Mouse (Mus musculus) c-Kit-positive CD71-positive TER-119-positive erythroid progenitor cells, embryonic 14.5 days (primary cell): ENCODE data around the gene Lyst.
"Not testable (repeated sequence)": the region's sequence is repeated elsewhere in the genome, so short reads cannot be mapped to it uniquely, and the experiment has no call there.

Experiments
- DNase-seq: peaks from one replicate; pipeline ENCODE4 v3.0.0-alpha.2; 2013; ENCODE audit warnings: low spot score

Gene Lyst

GRCm38 (mm10) chr13:13590048-13591011, at the start of gene Lyst:
Lyst (plus strand) TSS chr13:13590397.
- peak; percentile 94 for DNase-seq

DNA sequence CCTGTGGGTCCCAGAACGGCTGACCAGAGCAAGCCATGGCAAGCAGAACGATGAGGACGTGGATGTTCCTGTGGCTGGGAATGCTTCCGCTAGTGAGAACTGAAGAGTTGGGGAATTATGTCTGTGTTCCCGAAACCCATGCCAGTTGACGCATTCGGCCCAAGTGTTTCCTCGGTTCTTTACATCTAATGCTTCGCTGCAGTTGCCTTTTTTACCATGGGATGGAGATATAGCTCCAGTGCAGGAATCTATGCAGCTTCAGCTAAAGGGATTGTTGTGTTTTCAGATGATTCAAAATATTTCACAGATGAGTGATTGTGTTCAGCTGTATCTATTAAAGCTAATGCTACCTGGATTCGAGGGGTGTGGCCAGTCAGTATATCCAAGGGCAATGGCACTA, 47.1 kb upstream of the Lyst start:
- DNase-seq: not testable (repeated sequence)

GRCm38 (mm10) chr13:13546792-13547191, 43.4 kb upstream of the Lyst start:
- DNase-seq: no peak

- no peak for DNase-seq
Observed at GRCm38 (mm10) chr13:13547889-13548288, 42.3 kb upstream of the Lyst start.

GRCm38 (mm10) chr13:13548431-13549190, 41.6 kb upstream of the Lyst start:
- DNase-seq: no peak

- no peak for DNase-seq
Observed at GRCm38 (mm10) chr13:13549687-13550660, 40.2 kb upstream of the Lyst start.

GRCm38 (mm10) chr13:13552020-13552419, 38.2 kb upstream of the Lyst start:
- no peak for DNase-seq

GRCm38 (mm10) chr13:13553660-13554059, 36.5 kb upstream of the Lyst start:
- DNase-seq: no peak

GRCm38 (mm10) chr13:13555196-13555595, 35.0 kb upstream of the Lyst start:
- no peak for DNase-seq

GRCm38 (mm10) chr13:13557001-13557743, 33.0 kb upstream of the Lyst start:
- no peak for DNase-seq

DNA sequence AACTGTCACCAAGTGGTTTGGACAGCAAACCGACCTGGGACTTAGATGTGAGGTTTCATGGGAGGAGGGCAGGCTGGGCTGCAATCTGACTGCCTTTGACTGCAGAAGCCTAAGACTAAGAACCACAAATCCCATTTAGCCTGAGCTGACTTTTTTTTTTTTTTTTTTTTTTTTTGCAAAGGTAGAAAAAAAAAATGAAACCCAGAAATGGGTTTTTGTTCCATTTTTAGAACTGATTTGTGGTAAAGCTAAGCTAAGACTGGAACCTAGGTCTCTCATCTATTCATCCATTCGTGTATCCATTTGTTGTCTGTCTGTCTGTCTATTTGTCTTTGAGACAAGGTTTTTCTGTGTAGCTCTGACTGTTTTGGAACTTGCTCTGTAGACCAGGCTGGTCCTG, 31.9 kb upstream of the Lyst start:
- DNase-seq: no peak

DNA sequence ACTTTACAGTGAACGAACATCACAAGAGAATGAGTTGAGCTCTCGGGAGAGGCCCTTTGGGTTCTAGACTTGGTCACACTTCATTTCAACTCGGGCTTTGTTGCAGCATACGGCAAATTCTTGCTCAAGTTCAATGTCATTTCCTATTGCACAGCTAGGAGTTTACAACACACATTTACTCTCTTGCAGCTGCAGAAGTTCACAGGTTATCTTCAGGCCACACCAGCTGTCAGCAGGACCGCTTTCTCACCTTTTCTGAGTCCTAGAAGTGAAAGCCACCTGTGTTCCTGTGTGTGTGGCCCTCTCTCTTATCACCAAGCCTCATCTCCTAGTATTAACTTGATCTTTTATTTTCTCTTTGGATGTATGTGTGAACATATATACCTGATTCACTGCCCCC, 31.3 kb upstream of the Lyst start:
- no peak for DNase-seq

- DNase-seq: no peak
Observed at GRCm38 (mm10) chr13:13562571-13562970, 27.6 kb upstream of the Lyst start.

DNA sequence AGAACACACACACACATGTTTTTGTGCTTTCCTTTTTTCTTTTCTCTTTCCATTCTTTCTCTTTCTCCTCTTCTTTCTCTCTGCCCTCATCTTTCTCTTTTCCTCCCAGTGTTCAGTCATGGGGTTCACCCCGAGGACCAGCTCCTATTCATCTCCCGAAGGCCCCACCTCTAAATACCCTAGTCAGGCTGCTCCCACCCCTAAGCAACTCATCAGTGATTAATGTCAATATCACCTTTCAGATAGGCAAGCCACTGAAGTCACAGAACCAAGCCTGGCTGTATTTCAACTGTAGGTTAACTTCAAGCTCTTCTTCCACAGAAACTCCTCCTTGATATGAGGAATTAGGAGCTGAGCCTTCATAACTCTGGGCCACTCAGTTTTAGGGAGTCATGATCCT, 26.1 kb upstream of the Lyst start:
- no peak for DNase-seq

GRCm38 (mm10) chr13:13564541-13564940, 25.7 kb upstream of the Lyst start:
- DNase-seq: no peak

DNA sequence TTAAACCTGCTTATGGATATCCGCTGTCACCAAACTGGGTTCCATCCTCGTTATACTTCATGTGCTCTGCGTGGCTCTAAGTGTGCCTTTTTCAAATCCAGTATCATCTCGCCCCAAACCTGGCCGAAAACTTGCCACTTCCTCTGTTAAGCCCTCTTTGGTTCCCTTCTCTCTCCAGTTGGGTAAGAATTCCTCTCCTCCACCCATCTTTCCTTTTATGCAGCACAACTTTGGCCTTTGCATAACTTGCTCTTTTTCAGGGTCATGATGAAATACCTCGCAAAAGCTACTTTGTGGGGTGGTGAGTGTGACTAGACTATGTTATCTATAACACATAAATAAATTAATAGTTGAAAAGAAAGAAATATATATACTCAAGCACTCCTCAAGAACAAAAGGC, 22.6 kb upstream of the Lyst start:
- no peak for DNase-seq

- no peak for DNase-seq
Observed at GRCm38 (mm10) chr13:13568824-13569223, 21.4 kb upstream of the Lyst start.

GRCm38 (mm10) chr13:13569603-13570002, 20.6 kb upstream of the Lyst start:
- no peak for DNase-seq

GRCm38 (mm10) chr13:13572060-13572835, 17.9 kb upstream of the Lyst start:
- DNase-seq: no peak

- no peak for DNase-seq
Observed at GRCm38 (mm10) chr13:13572941-13573340, 17.3 kb upstream of the Lyst start.
